Mouse (Mus musculus): ENCODE measurements at regions not wholly inside any gene's neighbourhood (a gene's known extent, or its start where the extent isn't known, plus 50 kb on each side); places are given as distances from the start of the nearest gene placed in this dataset.

- DNase-seq (ENCODE audit: low spot score in 2 of 2) = no peak
These were observed 61.1 kb upstream of the Xpa start for GRCm38 (mm10) chr4:46257061-46257795.

DNA sequence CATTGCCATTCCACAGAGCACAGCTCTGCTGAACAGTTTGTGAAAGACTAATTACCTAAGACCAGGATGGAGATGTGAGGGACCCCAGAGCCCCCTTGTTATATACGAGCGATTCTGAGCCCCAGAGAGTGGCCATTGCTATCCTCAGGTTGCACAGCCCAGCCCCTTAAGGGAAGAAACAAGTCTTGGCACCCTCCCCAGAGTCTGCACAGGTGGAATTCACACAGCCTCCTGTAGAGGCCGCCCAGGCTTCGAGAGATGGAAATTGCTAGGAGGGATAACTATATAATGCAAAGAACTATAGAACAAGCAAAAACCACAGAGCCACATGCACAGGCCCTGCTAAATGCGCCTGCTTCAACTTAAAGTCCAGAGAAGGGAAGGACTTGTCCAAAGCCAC lies 62.7 kb upstream of the Xpa start:
- peak; percentile 11 to 15 for DNase-seq (ENCODE audit: low spot score in 2 of 2)

DNA sequence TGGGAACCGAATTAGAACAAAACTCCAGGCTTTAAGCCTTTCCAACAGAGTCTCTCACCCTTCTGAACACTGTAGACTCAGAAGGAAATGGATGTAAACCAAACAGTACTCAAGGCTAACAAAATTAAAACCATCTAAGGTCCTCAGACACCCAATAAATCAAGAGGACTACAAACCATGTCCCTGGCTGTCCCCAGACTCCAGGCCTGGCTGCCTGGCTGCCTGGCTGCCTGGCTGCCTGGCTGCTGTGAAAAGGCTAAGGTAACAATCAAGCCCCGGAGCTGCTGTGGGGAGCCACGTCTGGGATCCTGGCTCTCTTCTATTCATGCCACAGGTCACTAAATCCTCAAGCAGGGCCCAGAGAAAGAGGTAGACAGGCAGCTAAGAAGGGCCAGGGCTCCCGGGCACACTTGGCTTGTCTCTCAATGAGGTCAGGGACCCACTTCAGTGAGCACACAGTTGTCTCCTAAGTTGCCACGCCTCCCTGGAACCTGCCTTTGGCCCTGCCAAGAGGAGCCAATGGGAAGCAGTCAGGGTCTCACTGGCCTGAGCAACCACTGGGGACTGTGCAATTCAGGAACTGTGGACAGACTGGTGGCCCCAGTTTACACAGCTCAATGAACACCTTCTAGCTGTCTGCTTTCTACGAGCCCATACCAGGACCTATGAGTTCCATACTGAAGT lies 72.6 kb upstream of the Xpa start:
- DNase-seq (ENCODE audit: low spot score in 2 of 2) = no peak

DNA sequence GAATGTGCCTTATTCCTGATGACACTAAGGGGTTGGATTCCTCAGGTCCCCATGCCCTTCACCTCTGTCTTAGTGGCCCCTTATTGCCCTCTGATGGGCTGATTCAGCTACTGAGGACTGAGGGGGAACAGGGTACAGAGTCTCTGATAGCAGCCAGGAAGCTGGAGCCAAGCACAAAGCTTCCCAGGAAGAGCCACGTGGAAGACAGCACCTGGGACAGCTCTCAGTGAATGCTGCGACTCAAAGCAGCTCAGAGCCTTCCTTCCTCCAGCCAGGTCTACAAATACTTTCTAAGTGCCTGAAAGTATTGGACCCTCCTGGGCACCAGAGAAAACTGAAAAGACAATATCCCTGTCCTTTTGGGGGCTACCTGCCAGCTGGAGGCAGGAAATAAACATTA lies 72.3 kb upstream of the Foxe1 start:
- no peak for DNase-seq (ENCODE audit: low spot score in 2 of 2)

- no peak for DNase-seq (ENCODE audit: low spot score in 2 of 2)
These were observed 67.6 kb upstream of the Foxe1 start for GRCm38 (mm10) chr4:46275773-46276172.

- DNase-seq (ENCODE audit: low spot score in 2 of 2) = no peak
These were observed 66.4 kb upstream of the Foxe1 start for GRCm38 (mm10) chr4:46276851-46277581.

DNA sequence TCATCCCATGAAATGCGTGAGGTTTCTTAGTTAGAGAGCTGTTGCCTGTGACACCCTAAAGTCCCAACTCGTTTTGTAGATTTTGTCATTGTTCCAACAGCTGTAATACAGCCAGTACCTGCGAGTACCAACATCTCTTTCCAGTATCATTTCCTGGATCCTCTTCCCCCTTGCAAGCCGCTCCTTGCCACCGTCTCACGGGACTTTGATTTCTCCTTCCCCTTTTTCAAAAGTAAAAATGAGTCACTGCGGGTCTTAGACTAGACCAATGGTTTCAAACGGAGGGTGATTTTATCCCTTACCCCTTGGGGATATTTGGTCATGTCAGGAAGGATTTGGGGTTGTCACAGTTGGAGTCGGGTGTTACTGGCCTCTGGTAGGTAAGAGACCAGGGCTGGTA lies 56.5 kb upstream of the Foxe1 start:
- no peak for DNase-seq (ENCODE audit: low spot score in 2 of 2)

DNA sequence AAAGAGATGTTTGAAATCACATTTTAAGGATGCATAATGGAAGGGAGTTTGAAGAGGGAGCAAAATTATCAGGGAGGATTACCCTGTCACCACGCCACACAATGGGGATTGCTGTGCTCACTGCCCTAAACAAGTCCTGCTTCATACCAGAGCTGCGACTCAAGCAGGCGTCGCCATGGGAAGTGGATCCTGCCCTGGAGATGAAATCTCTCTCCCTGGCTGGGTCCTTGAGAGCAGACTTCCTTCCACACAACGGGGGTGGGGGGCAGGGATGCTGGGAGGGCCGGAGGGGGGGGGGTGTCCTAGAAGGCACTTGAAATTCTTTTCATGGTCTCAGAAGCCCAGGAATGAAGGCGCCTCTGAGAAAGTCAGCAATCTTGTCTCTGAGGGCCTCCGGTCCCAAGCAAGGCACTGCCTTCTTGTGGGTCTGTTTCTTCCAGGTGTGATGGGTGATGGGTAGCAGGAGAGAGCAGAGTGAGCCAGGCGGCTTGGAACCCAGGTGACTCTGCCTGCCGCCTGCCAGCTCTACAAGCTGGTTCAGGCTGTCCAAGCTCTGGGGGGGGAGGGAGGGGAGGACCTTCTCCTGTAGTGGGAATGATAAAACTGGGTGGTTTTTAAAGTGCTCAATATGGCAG lies 51.7 kb upstream of the Foxe1 start:
- no peak for DNase-seq (ENCODE audit: low spot score in 2 of 2)

All from right cerebral cortex, adult 2 months (tissue).